Mouse (Mus musculus) intestine, embryonic 16.5 days (tissue): ENCODE results near the gene Lrp1. TPM values are rescaled to one million over a fixed set of nuclear protein-coding genes. Genes with fewer than 3 reads are reported as not detected.

Experiments
- ATAC-seq: fragments of 200-750 bp; cut with Nextera tagmentation; 2 replicates; pipeline ENCODE4 v1.8.0; 2017; ENCODE audit warnings: moderate TSS enrichment, moderate library complexity
- H3K27ac ChIP-seq: fragments of 300-500 bp; sonication (generic); 2 replicates; pipeline ENCODE4 v1.5.1; 2014; ENCODE audit warnings: mild to moderate bottlenecking, low read length
- H3K27me3 ChIP-seq: fragments of 300-500 bp; sonication (generic); replicated peaks from 2 replicates; pipeline ENCODE4 v1.6.1; 2014; ENCODE audit warnings: low read length, control low read depth, mixed read lengths; ENCODE audit not compliant: control insufficient read depth, insufficient read depth
- H3K36me3 ChIP-seq: fragments of 300-500 bp; sonication (generic); 2 replicates; pipeline ENCODE4 v1.6.1; 2014; ENCODE audit warnings: low read length, control low read depth; ENCODE audit not compliant: control insufficient read depth, insufficient read depth
- H3K4me1 ChIP-seq: fragments of 300-500 bp; sonication (generic); 2 replicates; pipeline ENCODE4 v1.6.1; 2014; ENCODE audit warnings: low read length, control low read depth, mixed read lengths; ENCODE audit not compliant: control insufficient read depth, insufficient read depth
- H3K4me2 ChIP-seq: fragments of 300-500 bp; sonication (generic); 2 replicates; pipeline ENCODE4 v1.6.1; 2014; ENCODE audit warnings: low read depth, low read length, control low read depth
- H3K4me3 ChIP-seq: fragments of 300-500 bp; sonication (generic); 2 replicates; pipeline ENCODE4 v1.5.1; 2014; ENCODE audit warnings: mild to moderate bottlenecking, low read length
- H3K9ac ChIP-seq: fragments of 300-500 bp; sonication (generic); 2 replicates; pipeline ENCODE4 v1.6.1; 2014; ENCODE audit warnings: low read depth, low read length
- H3K9me3 ChIP-seq: fragments of 300-500 bp; sonication (generic); 2 replicates; pipeline ENCODE4 v1.6.1; 2016; ENCODE audit warnings: low read length, control low read depth; ENCODE audit not compliant: control insufficient read depth
- WGBS: fragments of 180-500 bp; shearing (Covaris S2); extraction: QIAGEN DNeasy Blood & Tissue Kit; methylation state at CpG from one replicate; pipeline ENCODE4 v1.1.7; 2014; 5-methylcytosine and 5-hydroxymethylcytosine counted together
- polyA plus RNA-seq: library from polyadenylated mRNA; unstranded; fragments of >200 nt; fragmentation: Nextera tagmentation; extraction: Ambion mirVana; gene quantifications from 2 replicates; pipeline ENCODE4 v1.2.1, GENCODE M21; 2015

Gene Lrp1
- 64.6 and 67.0 TPM in 2 replicates for polyA plus RNA-seq

GRCm38 (mm10) chr10:127620406-127621190 is at the start of gene Lrp1:
TSS of gene Lrp1 (minus strand) at chr10:127621148.
- peak within 1 kb of the TSS; percentile 99 for H3K27ac ChIP-seq
- no peaks in the 10 kb centered on the region for H3K9me3 ChIP-seq
- peaks cover 41% of the 10 kb centered on the region for H3K4me1 ChIP-seq
- no peaks in the 10 kb centered on the region for H3K36me3 ChIP-seq
- ATAC-seq = peak; percentile 60
- no peaks in the 10 kb centered on the region for H3K27me3 ChIP-seq
- peak within 1 kb of the TSS; percentile 87 for H3K9ac ChIP-seq
- WGBS = under 1% methylated on average over 28 of the region's 32 CpGs
- peak within 1 kb of the TSS; percentile 78 for H3K4me3 ChIP-seq
- H3K4me2 ChIP-seq = peak within 1 kb of the TSS; percentile 91

DNA sequence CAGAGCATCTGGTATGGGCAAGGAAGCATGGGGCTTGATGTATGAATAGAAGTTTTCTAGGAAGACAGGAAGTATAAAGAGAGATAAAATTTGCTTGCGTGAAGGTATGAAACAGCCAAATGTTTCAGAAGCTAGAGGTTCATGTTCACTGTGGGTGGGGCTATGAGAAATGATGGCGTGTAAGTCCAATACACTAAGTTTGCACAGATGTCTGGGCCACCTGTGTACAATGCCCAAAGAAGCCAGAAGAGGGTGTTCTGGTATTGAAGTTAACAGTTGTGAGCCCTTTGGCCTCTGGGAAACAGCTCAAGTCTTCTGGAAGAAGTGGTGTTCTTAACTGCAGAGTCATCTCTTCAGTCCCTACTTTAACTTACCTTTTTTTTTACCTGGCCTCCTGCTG is 49.2 kb upstream of the Lrp1 start:
- Histone ChIP-seq H3K4me1 (peaks cover 11% of the 10 kb centered on the region), H3K27me3 (no peaks in the 10 kb centered on the region), H3K9me3 (no peaks in the 10 kb centered on the region), H3K36me3 (no peaks in the 10 kb centered on the region), H3K4me3 (no peak overlapping the region), H3K4me2 (no peak overlapping the region), H3K27ac (no peak overlapping the region), H3K9ac (no peak overlapping the region)
- WGBS = 87% methylated on average over 2 of the region's 2 CpGs
- no peak for ATAC-seq

DNA sequence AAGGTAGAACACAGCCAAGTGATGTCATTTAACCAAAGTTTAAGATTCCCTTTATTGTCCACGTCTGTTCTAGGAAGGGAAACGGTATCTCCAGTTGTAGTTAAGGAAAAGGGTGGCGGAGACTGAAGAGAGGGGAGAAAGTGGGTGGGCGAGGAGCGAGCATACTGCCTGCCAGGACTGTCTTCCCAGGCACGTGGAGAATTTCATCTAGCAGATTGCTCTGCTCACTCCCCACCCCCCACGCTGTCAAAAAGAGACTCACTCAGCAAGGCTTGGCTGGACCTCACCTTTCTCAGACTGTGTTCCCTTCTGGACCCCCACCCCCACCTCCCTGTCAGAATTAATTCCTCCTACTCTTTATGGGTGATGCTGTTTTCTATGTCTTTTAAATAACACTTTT is 48.2 kb upstream of the Lrp1 start:
- Histone ChIP-seq H3K4me1 (peaks cover 21% of the 10 kb centered on the region), H3K9ac (peak overlapping the region; percentile 34; the same call in 1 of the 2 replicates), H3K36me3 (no peaks in the 10 kb centered on the region), H3K9me3 (no peaks in the 10 kb centered on the region), H3K4me3 (no peak overlapping the region), H3K27me3 (no peaks in the 10 kb centered on the region), H3K27ac (peak overlapping the region; percentile 94), H3K4me2 (peak overlapping the region; percentile 76)
- no peak for ATAC-seq
- WGBS = 21% methylated on average over 7 of the region's 7 CpGs

GRCm38 (mm10) chr10:127668093-127669050 is 47.4 kb upstream of the Lrp1 start, which contains the start of gene Nab2:
TSS of gene Nab2 (minus strand) at chr10:127668568.
- Histone ChIP-seq H3K36me3 (no peaks in the 10 kb centered on the region), H3K9me3 (no peaks in the 10 kb centered on the region), H3K4me3 (peak within 1 kb of the TSS; percentile 66), H3K4me1 (peaks cover 29% of the 10 kb centered on the region), H3K27me3 (no peaks in the 10 kb centered on the region), H3K4me2 (peak within 1 kb of the TSS; percentile 76), H3K9ac (peak within 1 kb of the TSS; percentile 80), H3K27ac (peak within 1 kb of the TSS; percentile 94)
- WGBS = 5% methylated on average over 37 of the region's 40 CpGs
- ATAC-seq = peak; percentile 53

GRCm38 (mm10) chr10:127667269-127668092 is 46.5 kb upstream of the Lrp1 start:
- no peaks in the 10 kb centered on the region for H3K27me3 ChIP-seq
- WGBS = 2% methylated on average over 35 of the region's 35 CpGs
- H3K9ac ChIP-seq = peak overlapping the region; percentile 80
- H3K36me3 ChIP-seq = no peaks in the 10 kb centered on the region
- H3K4me1 ChIP-seq = peaks cover 38% of the 10 kb centered on the region
- peak; percentile 69 for ATAC-seq
- peak overlapping the region; percentile 66 for H3K4me3 ChIP-seq
- H3K4me2 ChIP-seq = peak overlapping the region; percentile 76
- peak overlapping the region; percentile 94 for H3K27ac ChIP-seq
- H3K9me3 ChIP-seq = no peaks in the 10 kb centered on the region

DNA sequence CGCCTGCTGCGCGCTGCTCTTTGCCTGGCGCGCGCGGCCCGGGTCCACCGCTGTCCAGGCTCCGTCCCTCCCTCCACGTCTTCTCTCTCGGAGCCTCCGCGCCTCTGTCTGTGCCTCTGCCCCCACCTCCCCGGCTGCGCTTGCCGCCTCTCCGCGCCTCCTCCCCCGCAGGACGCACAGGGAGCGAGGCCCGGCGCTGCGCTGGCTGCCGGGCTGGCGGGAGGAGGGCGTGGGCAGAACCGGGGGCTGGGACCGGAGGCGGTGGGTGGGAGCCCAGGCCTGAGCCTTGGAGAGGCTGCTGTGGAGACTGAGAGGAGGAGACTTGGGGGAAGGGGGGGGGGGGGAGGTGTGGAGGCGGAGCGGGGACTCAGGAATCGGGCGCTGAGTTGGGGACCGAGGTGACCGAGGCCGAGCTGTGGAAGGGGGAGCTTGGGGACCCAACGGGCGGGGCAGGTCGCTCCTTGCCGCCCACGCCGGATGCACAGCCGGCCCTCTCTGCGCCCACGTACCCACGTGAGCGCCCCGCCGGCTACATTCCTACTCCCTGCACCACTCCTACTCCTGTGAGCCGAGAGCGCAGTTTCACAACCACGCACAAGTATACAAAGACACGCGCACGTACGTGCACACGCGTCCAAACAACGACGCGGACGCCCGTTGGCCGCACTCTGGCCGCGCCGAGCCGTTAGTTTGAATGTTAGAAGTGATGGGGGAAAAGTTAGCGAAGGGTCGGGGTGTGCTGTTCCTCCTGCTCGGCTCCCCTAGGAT is 45.7 kb upstream of the Lrp1 start, which contains the start of gene Nemp1:
Nemp1 (plus strand) TSS at position 401 of the 768 bp plus-strand sequence.
- H3K9ac ChIP-seq = peak within 1 kb of the TSS; percentile 80
- H3K4me2 ChIP-seq = peak within 1 kb of the TSS; percentile 76
- H3K4me3 ChIP-seq = peak within 1 kb of the TSS; percentile 66
- H3K27ac ChIP-seq = peak within 1 kb of the TSS; percentile 94
- no peaks in the 10 kb centered on the region for H3K36me3 ChIP-seq
- peak; percentile 58 for ATAC-seq
- H3K4me1 ChIP-seq = peaks cover 46% of the 10 kb centered on the region
- WGBS = under 1% methylated on average over 64 of the region's 73 CpGs
- H3K27me3 ChIP-seq = no peaks in the 10 kb centered on the region
- H3K9me3 ChIP-seq = no peaks in the 10 kb centered on the region

GRCm38 (mm10) chr10:127665366-127666181 is 44.6 kb upstream of the Lrp1 start:
- WGBS = 11% methylated on average over 14 of the region's 14 CpGs
- ATAC-seq = no peak
- no peaks in the 10 kb centered on the region for H3K36me3 ChIP-seq
- H3K27ac ChIP-seq = peak overlapping the region; percentile 94
- no peaks in the 10 kb centered on the region for H3K27me3 ChIP-seq
- peaks cover 57% of the 10 kb centered on the region for H3K4me1 ChIP-seq
- H3K4me2 ChIP-seq = peak overlapping the region; percentile 76
- H3K4me3 ChIP-seq = peak overlapping the region; percentile 66
- H3K9ac ChIP-seq = peak overlapping the region; percentile 80
- no peaks in the 10 kb centered on the region for H3K9me3 ChIP-seq
